Mouse (Mus musculus) heart, embryonic 14.5 days (tissue): ENCODE results near the gene Apoa4. TPM values are rescaled to one million over a fixed set of nuclear protein-coding genes. Genes with fewer than 3 reads are reported as not detected.

Source experiments
- ATAC-seq: fragments of 200-750 bp; cut with Nextera tagmentation; 2 replicates; pipeline ENCODE4 v1.8.0; 2017; ENCODE audit warnings: low read depth, moderate TSS enrichment; ENCODE audit not compliant: insufficient number of reproducible peaks, insufficient read depth, low FRiP score
- H3K27ac ChIP-seq, 2 experiments: fragments of 200-500 bp in 1 of 2; fragments of 300-500 bp in 1 of 2; sonication (generic) in 1 of 2; replicated peaks in 1 of 2; 2 replicates each; pipeline ENCODE4 v1.5.1; 2012 to 2014; ENCODE audit warnings: low read depth in 2 of 2, low read length in 2 of 2, control low read depth in 1 of 2, mild to moderate bottlenecking in 1 of 2, mixed read lengths in 1 of 2; ENCODE audit not compliant: control insufficient read depth in 1 of 2, insufficient read depth in 1 of 2
- H3K27me3 ChIP-seq: fragments of 300-500 bp; sonication (generic); 2 replicates; pipeline ENCODE4 v1.6.1; 2014; ENCODE audit warnings: mild to moderate bottlenecking, low read length, control low read depth; ENCODE audit not compliant: control insufficient read depth, insufficient read depth
- H3K36me3 ChIP-seq: fragments of 300-500 bp; sonication (generic); 2 replicates; pipeline ENCODE4 v1.6.1; 2014; ENCODE audit warnings: mild to moderate bottlenecking, control low read depth, low read length, mixed read lengths; ENCODE audit not compliant: control insufficient read depth, insufficient read depth
- H3K4me1 ChIP-seq, 2 experiments: fragments of 200-500 bp in 1 of 2; fragments of 300-500 bp in 1 of 2; sonication (generic) in 1 of 2; 2 replicates each; pipeline ENCODE4 v1.6.1; 2012 to 2014; ENCODE audit warnings: low read length in 2 of 2, control low read depth in 1 of 2, mixed read lengths in 1 of 2; ENCODE audit not compliant: control insufficient read depth in 2 of 2, insufficient read depth in 2 of 2
- H3K4me2 ChIP-seq: fragments of 300-500 bp; sonication (generic); 2 replicates; pipeline ENCODE4 v1.6.1; 2014; ENCODE audit warnings: mild to moderate bottlenecking, low read length
- H3K4me3 ChIP-seq, 2 experiments: fragments of 200-500 bp in 1 of 2; fragments of 300-500 bp in 1 of 2; sonication (generic) in 1 of 2; 2 replicates each; pipeline ENCODE4 v1.5.1; 2012 to 2014; ENCODE audit warnings: low read length in 2 of 2, mild to moderate bottlenecking in 2 of 2, control low read depth in 1 of 2, low read depth in 1 of 2, moderate library complexity in 1 of 2; ENCODE audit not compliant: control insufficient read depth in 1 of 2, insufficient read depth in 1 of 2
- H3K9ac ChIP-seq: fragments of 300-500 bp; sonication (generic); 2 replicates; pipeline ENCODE4 v1.6.1; 2014; ENCODE audit warnings: mild to moderate bottlenecking, low read length
- H3K9me3 ChIP-seq: fragments of 300-500 bp; sonication (generic); 2 replicates; pipeline ENCODE4 v1.6.1; 2016; ENCODE audit warnings: low read length, control low read depth; ENCODE audit not compliant: control insufficient read depth
- WGBS: fragments of 180-500 bp; shearing (Covaris S2); extraction: QIAGEN DNeasy Blood & Tissue Kit; methylation state at CpG from one replicate; pipeline ENCODE4 v1.1.7; 2014; 5-methylcytosine and 5-hydroxymethylcytosine counted together
- polyA plus RNA-seq: library from polyadenylated mRNA; unstranded; fragments of >200 nt; fragmentation: Nextera tagmentation; extraction: Ambion mirVana; gene quantifications from 2 replicates; pipeline ENCODE4 v1.2.1, GENCODE M21; 2014

Gene Apoa4
- polyA plus RNA-seq, 1 experiment from 2014 or later: not detected

- Histone ChIP-seq H3K36me3 (peaks cover 61% of the 10 kb centered on the region), H3K4me3 (no peak overlapping the region), H3K9ac (no peak overlapping the region), H3K4me1 (peaks cover 0 to 18% of the 10 kb centered on the region in 2 experiments; a peak in 3 of 4 replicates), H3K27me3 (no peaks in the 10 kb centered on the region), H3K27ac (no peak overlapping the region), H3K9me3 (no peaks in the 10 kb centered on the region), H3K4me2 (no peak overlapping the region)
- 78% methylated on average over 10 of the region's 10 CpGs for WGBS
- no peak for ATAC-seq
Measured at GRCm38 (mm10) chr9:46214946-46215337, 25.6 kb upstream of the Apoa4 start.

- H3K9ac ChIP-seq: no peak overlapping the region
- no peak for ATAC-seq
- no peaks in the 10 kb centered on the region for H3K9me3 ChIP-seq
- no peaks in the 10 kb centered on the region for H3K27me3 ChIP-seq
- no peak overlapping the region for H3K27ac ChIP-seq
- 26% methylated on average over 11 of the region's 11 CpGs for WGBS
- peaks cover 61% of the 10 kb centered on the region for H3K36me3 ChIP-seq
- peaks cover 0 to 18% of the 10 kb centered on the region in 2 experiments; a peak in 3 of 4 replicates for H3K4me1 ChIP-seq
- no peak overlapping the region for H3K4me3 ChIP-seq
- no peak overlapping the region for H3K4me2 ChIP-seq
Measured at GRCm38 (mm10) chr9:46215338-46216322, 24.9 kb upstream of the Apoa4 start.

- H3K4me3 ChIP-seq: no peak overlapping the region
- H3K9ac ChIP-seq: no peak overlapping the region
- no peak overlapping the region for H3K27ac ChIP-seq
- peaks cover 61% of the 10 kb centered on the region for H3K36me3 ChIP-seq
- no peaks in the 10 kb centered on the region for H3K9me3 ChIP-seq
- H3K27me3 ChIP-seq: no peaks in the 10 kb centered on the region
- H3K4me1 ChIP-seq: peaks cover 0 to 18% of the 10 kb centered on the region in 2 experiments; a peak in 3 of 4 replicates
- WGBS: 84% methylated on average over 13 of the region's 13 CpGs
- ATAC-seq: no peak
- no peak overlapping the region for H3K4me2 ChIP-seq
Measured at GRCm38 (mm10) chr9:46216744-46217470, 23.6 kb upstream of the Apoa4 start.

- 72% methylated on average over 8 of the region's 9 CpGs for WGBS
- H3K36me3 ChIP-seq: peaks cover 63% of the 10 kb centered on the region
Measured at GRCm38 (mm10) chr9:46218176-46218575, 22.3 kb upstream of the Apoa4 start.

GRCm38 (mm10) chr9:46223090-46223489, 17.4 kb upstream of the Apoa4 start:
- H3K9ac ChIP-seq: no peak overlapping the region
- H3K4me2 ChIP-seq: no peak overlapping the region
- no peaks in the 10 kb centered on the region for H3K27me3 ChIP-seq
- 81% methylated on average over 6 of the region's 6 CpGs for WGBS
- H3K4me3 ChIP-seq: no peak overlapping the region
- H3K4me1 ChIP-seq: no peaks in the 10 kb centered on the region
- ATAC-seq: no peak
- peaks cover 50% of the 10 kb centered on the region for H3K36me3 ChIP-seq
- H3K27ac ChIP-seq: no peak overlapping the region
- no peaks in the 10 kb centered on the region for H3K9me3 ChIP-seq

More at GRCm38 (mm10) chr9:46218176-46218575, 22.3 kb upstream of the Apoa4 start:
- no peak overlapping the region for H3K4me3 ChIP-seq
- H3K9me3 ChIP-seq: no peaks in the 10 kb centered on the region
- peaks cover 0 to 18% of the 10 kb centered on the region in 2 experiments; a peak in 3 of 4 replicates for H3K4me1 ChIP-seq
- no peaks in the 10 kb centered on the region for H3K27me3 ChIP-seq
- H3K9ac ChIP-seq: no peak overlapping the region
- ATAC-seq: no peak
- H3K27ac ChIP-seq: no peak overlapping the region
- H3K4me2 ChIP-seq: no peak overlapping the region

GRCm38 (mm10) chr9:46224101-46224500, 16.4 kb upstream of the Apoa4 start:
- no peak overlapping the region for H3K4me3 ChIP-seq
- no peak overlapping the region for H3K9ac ChIP-seq
- no peak overlapping the region for H3K4me2 ChIP-seq
- no peak overlapping the region for H3K27ac ChIP-seq
- H3K9me3 ChIP-seq: no peaks in the 10 kb centered on the region
- H3K4me1 ChIP-seq: no peaks in the 10 kb centered on the region
- H3K27me3 ChIP-seq: no peaks in the 10 kb centered on the region
- 81% methylated on average over 3 of the region's 3 CpGs for WGBS
- peaks cover 46% of the 10 kb centered on the region for H3K36me3 ChIP-seq
- ATAC-seq: no peak

GRCm38 (mm10) chr9:46224945-46225660, 15.4 kb upstream of the Apoa4 start:
- no peaks in the 10 kb centered on the region for H3K27me3 ChIP-seq
- peaks cover 1 to 3% of the 10 kb centered on the region in 2 experiments; a peak in 1 of 4 replicates for H3K4me1 ChIP-seq
- no peaks in the 10 kb centered on the region for H3K9me3 ChIP-seq
- no peak overlapping the region for H3K27ac ChIP-seq
- WGBS: 64% methylated on average over 5 of the region's 5 CpGs
- H3K9ac ChIP-seq: no peak overlapping the region
- ATAC-seq: no peak
- H3K4me3 ChIP-seq: no peak overlapping the region
- peaks cover 36% of the 10 kb centered on the region for H3K36me3 ChIP-seq
- no peak overlapping the region for H3K4me2 ChIP-seq
